Mouse (Mus musculus): Measurements from ENCODE around the gene Abhd17a.

GRCm38 (mm10) chr10:80609269-80609924 lies 19.3 kb upstream of the Abhd17a start:
- TF ChIP-seq EP300 (IDR thresholded peaks at IDR 0.05; ENCODE audit: low read depth) (no peak), CTCF (IDR thresholded peaks at IDR 0.05; ENCODE audit: low read depth) (no peak)
